Mouse (Mus musculus): ENCODE results near the gene Tpbg. TPM values are rescaled to one million over a fixed set of nuclear protein-coding genes. Genes with fewer than 3 reads are reported as not detected.
A peak's percentile ranks its signal among the peaks of the same experiment; 100 is the strongest.
"Not testable (repeated sequence)": the region's sequence is repeated elsewhere in the genome, so short reads cannot be mapped to it uniquely, and the experiment has no call there.

Tpbg gene
- polyA plus RNA-seq (2015; fragmentation: Nextera tagmentation; extraction: Ambion mirVana): 0.14 and 0.24 TPM in 2 replicates

GRCm38 (mm10) chr9:85842351-85843011 is at the start of gene Tpbg:
Tpbg (plus strand) TSS chr9:85842380.
- peak; percentile 41; the same call in 1 of the 2 replicates for ATAC-seq
- Histone ChIP-seq H3K27me3 (ENCODE audit: insufficient read depth, low read length) (peaks cover 59% of the 10 kb centered on the region), H3K27ac (ENCODE audit: low read depth) (no peak within 1 kb of the TSS)

GRCm38 (mm10) chr9:85801986-85802385 is 40.2 kb upstream of the Tpbg start:
- not testable (repeated sequence) for H3K36me3 ChIP-seq (replicated peaks; ENCODE audit: insufficient read depth, low read length); ATAC-seq; DNase-seq; H3K4me2 ChIP-seq (ENCODE audit: low read depth, low read length); H3K9ac ChIP-seq (replicated peaks); H3K4me1 ChIP-seq (ENCODE audit: insufficient read depth); H3K27me3 ChIP-seq (ENCODE audit: insufficient read depth, low read length); H3K27ac ChIP-seq (ENCODE audit: low read depth); H3K4me3 ChIP-seq (ENCODE audit: low read depth, low read length); H3K9me3 ChIP-seq (ENCODE audit: low read length)
- 69% methylated on average over 2 of the region's 2 CpGs for WGBS (ENCODE audit: insufficient replicate concordance)

More at GRCm38 (mm10) chr9:85842351-85843011, at the start of gene Tpbg:
- WGBS (ENCODE audit: insufficient replicate concordance): under 1% methylated on average over 38 of the region's 39 CpGs
- H3K4me2 ChIP-seq (ENCODE audit: low read depth, low read length): peak within 1 kb of the TSS; percentile 84
- H3K4me1 ChIP-seq (ENCODE audit: insufficient read depth): peaks cover 12% of the 10 kb centered on the region
- H3K36me3 ChIP-seq (replicated peaks; ENCODE audit: insufficient read depth, low read length): no peaks in the 10 kb centered on the region
- TF ChIP-seq CTCF (IDR thresholded peaks at IDR 0.05; ENCODE audit: low read depth) (no peak), EP300 (IDR thresholded peaks at IDR 0.05; ENCODE audit: low read depth) (no peak)
- no peak within 1 kb of the TSS; the same call in 1 of the 2 replicates for H3K9ac ChIP-seq (replicated peaks)
- peak; percentile 32 for DNase-seq
- no peaks in the 10 kb centered on the region for H3K9me3 ChIP-seq (ENCODE audit: low read length)
- H3K4me3 ChIP-seq (ENCODE audit: low read depth, low read length): peak within 1 kb of the TSS; percentile 50

- DNase-seq (no peak), ATAC-seq (no peak)
- Histone ChIP-seq H3K4me1 (ENCODE audit: insufficient read depth) (no peaks in the 10 kb centered on the region), H3K27me3 (ENCODE audit: insufficient read depth, low read length) (no peaks in the 10 kb centered on the region), H3K9ac (replicated peaks) (no peak overlapping the region), H3K27ac (ENCODE audit: low read depth) (no peak overlapping the region), H3K36me3 (replicated peaks; ENCODE audit: insufficient read depth, low read length) (no peaks in the 10 kb centered on the region), H3K4me2 (ENCODE audit: low read depth, low read length) (no peak overlapping the region), H3K9me3 (ENCODE audit: low read length) (no peaks in the 10 kb centered on the region), H3K4me3 (ENCODE audit: low read depth, low read length) (no peak overlapping the region)
- 84% methylated on average over 4 of the region's 4 CpGs for WGBS (ENCODE audit: insufficient replicate concordance)
- no peak for TF ChIP-seq EP300 (IDR thresholded peaks at IDR 0.05; ENCODE audit: low read depth)
These were observed 39.6 kb upstream of the Tpbg start for GRCm38 (mm10) chr9:85802563-85802962.

GRCm38 (mm10) chr9:85806411-85806810 is 35.8 kb upstream of the Tpbg start:
- DNase-seq: no peak
- H3K9ac ChIP-seq (replicated peaks): no peak overlapping the region
- H3K36me3 ChIP-seq (replicated peaks; ENCODE audit: insufficient read depth, low read length): no peaks in the 10 kb centered on the region
- ATAC-seq: no peak
- H3K4me3 ChIP-seq (ENCODE audit: low read depth, low read length): no peak overlapping the region
- H3K9me3 ChIP-seq (ENCODE audit: low read length): no peaks in the 10 kb centered on the region
- no peaks in the 10 kb centered on the region for H3K4me1 ChIP-seq (ENCODE audit: insufficient read depth)
- no peak overlapping the region for H3K27ac ChIP-seq (ENCODE audit: low read depth)
- no peak overlapping the region for H3K4me2 ChIP-seq (ENCODE audit: low read depth, low read length)
- H3K27me3 ChIP-seq (ENCODE audit: insufficient read depth, low read length): no peaks in the 10 kb centered on the region
- TF ChIP-seq CTCF (IDR thresholded peaks at IDR 0.05; ENCODE audit: low read depth) (no peak), EP300 (IDR thresholded peaks at IDR 0.05; ENCODE audit: low read depth) (no peak)
- 80% methylated on average over 6 of the region's 6 CpGs for WGBS (ENCODE audit: insufficient replicate concordance)

- no peaks in the 10 kb centered on the region for H3K4me1 ChIP-seq (ENCODE audit: insufficient read depth)
- H3K36me3 ChIP-seq (replicated peaks; ENCODE audit: insufficient read depth, low read length): no peaks in the 10 kb centered on the region
- H3K27ac ChIP-seq (ENCODE audit: low read depth): no peak overlapping the region
- H3K4me2 ChIP-seq (ENCODE audit: low read depth, low read length): no peak overlapping the region
- H3K9me3 ChIP-seq (ENCODE audit: low read length): no peaks in the 10 kb centered on the region
- DNase-seq (no peak), ATAC-seq (no peak)
- WGBS (ENCODE audit: insufficient replicate concordance): 70% methylated on average over 3 of the region's 3 CpGs
- H3K4me3 ChIP-seq (ENCODE audit: low read depth, low read length): no peak overlapping the region
- no peak overlapping the region for H3K9ac ChIP-seq (replicated peaks)
- TF ChIP-seq EP300 (IDR thresholded peaks at IDR 0.05; ENCODE audit: low read depth) (no peak), CTCF (IDR thresholded peaks at IDR 0.05; ENCODE audit: low read depth) (no peak)
- no peaks in the 10 kb centered on the region for H3K27me3 ChIP-seq (ENCODE audit: insufficient read depth, low read length)
These were observed 32.9 kb upstream of the Tpbg start for GRCm38 (mm10) chr9:85809246-85809645.

GRCm38 (mm10) chr9:85820829-85821228 is 21.4 kb upstream of the Tpbg start:
- WGBS (ENCODE audit: insufficient replicate concordance): 67% methylated on average over 11 of the region's 11 CpGs

More at GRCm38 (mm10) chr9:85820829-85821228, 21.4 kb upstream of the Tpbg start:
- no peaks in the 10 kb centered on the region for H3K9me3 ChIP-seq (ENCODE audit: low read length)
- H3K4me2 ChIP-seq (ENCODE audit: low read depth, low read length): no peak overlapping the region
- H3K4me3 ChIP-seq (ENCODE audit: low read depth, low read length): no peak overlapping the region
- no peak overlapping the region for H3K27ac ChIP-seq (ENCODE audit: low read depth)
- TF ChIP-seq CTCF (IDR thresholded peaks at IDR 0.05; ENCODE audit: low read depth) (no peak), EP300 (IDR thresholded peaks at IDR 0.05; ENCODE audit: low read depth) (no peak)
- ATAC-seq (no peak), DNase-seq (no peak)
- no peak overlapping the region for H3K9ac ChIP-seq (replicated peaks)
- no peaks in the 10 kb centered on the region for H3K27me3 ChIP-seq (ENCODE audit: insufficient read depth, low read length)
- H3K36me3 ChIP-seq (replicated peaks; ENCODE audit: insufficient read depth, low read length): no peaks in the 10 kb centered on the region
- no peaks in the 10 kb centered on the region for H3K4me1 ChIP-seq (ENCODE audit: insufficient read depth)

Data from liver, postnatal 0 days (tissue).